ENCODE assay signal across 15 mouse cellular contexts in genomic region chr9:68852934-68853333, GRCm38 (mm10).
"Had no signal": no experiment of that assay in that cellular context is flagged by ENCODE, and none has a peak within 500 bp of the region (broad histone marks: within the 10 kb centered on the region; RNA-seq: fewer than 3 reads in every experiment).

No protein-coding gene starts in this region.

- H3K9ac ChIP-seq: neural tube, embryonic 15.5 days; stomach, embryonic 15.5 days had no signal

- H3K36me3 ChIP-seq: neural tube, embryonic 15.5 days; stomach, embryonic 15.5 days had no signal

- H3K4me2 ChIP-seq: neural tube, embryonic 15.5 days; stomach, embryonic 15.5 days had no signal

- H3K27me3 ChIP-seq: neural tube, embryonic 15.5 days; stomach, embryonic 15.5 days had no signal

- H3K4me3 ChIP-seq: neural tube, embryonic 15.5 days; stomach, embryonic 15.5 days had no signal

- H3K4me1 ChIP-seq: neural tube, embryonic 15.5 days; stomach, embryonic 15.5 days had no signal

- DNase-seq: retina, postnatal 1 day; right cerebral cortex, adult 18-20 months; right cerebral cortex, postnatal 14 days; right cerebral cortex, postnatal 25 days; right cerebral cortex, postnatal 4 days; spleen, adult 18-20 months; thymus, adult 18-20 months; thymus, adult 2 months; thymus, postnatal 14 days; thymus, postnatal 25 days; thymus, postnatal 36 days; thymus, postnatal 4 days had no signal

- H3K9me3 ChIP-seq: neural tube, embryonic 15.5 days; stomach, embryonic 15.5 days had no signal

- H3K27ac ChIP-seq: neural tube, embryonic 15.5 days; stomach, embryonic 15.5 days; stomach, postnatal 0 days had no signal
